Mouse (Mus musculus) midbrain, embryonic 16.5 days (tissue): ENCODE measurements at regions not wholly inside any gene's neighbourhood (a gene's known extent, or its start where the extent isn't known, plus 50 kb on each side); places are given as distances from the start of the nearest gene placed in this dataset.

Experiments used
- ATAC-seq: fragments of 200-750 bp; cut with Nextera tagmentation; 2 replicates; pipeline ENCODE4 v1.8.0; 2017; ENCODE audit warnings: moderate TSS enrichment
- H3K27ac ChIP-seq: fragments of 300-500 bp; sonication (generic); 2 replicates; pipeline ENCODE4 v1.5.1; 2014; ENCODE audit warnings: mild to moderate bottlenecking, low read length, mixed read lengths
- H3K27me3 ChIP-seq: fragments of 300-500 bp; sonication (generic); 2 replicates; pipeline ENCODE4 v1.6.1; 2014; ENCODE audit warnings: low read depth, low read length, mixed read lengths; ENCODE audit not compliant: control insufficient read depth, insufficient read depth
- H3K36me3 ChIP-seq: fragments of 300-500 bp; sonication (generic); 2 replicates; pipeline ENCODE4 v1.6.1; 2014; ENCODE audit warnings: mild to moderate bottlenecking, low read length, moderate library complexity, mixed read lengths; ENCODE audit not compliant: control insufficient read depth, insufficient read depth
- H3K4me1 ChIP-seq: fragments of 300-500 bp; sonication (generic); 2 replicates; pipeline ENCODE4 v1.6.1; 2014; ENCODE audit warnings: mild to moderate bottlenecking, low read length, mixed read lengths; ENCODE audit not compliant: control insufficient read depth, insufficient read depth
- H3K4me2 ChIP-seq: fragments of 300-500 bp; sonication (generic); 2 replicates; pipeline ENCODE4 v1.6.1; 2014; ENCODE audit warnings: mild to moderate bottlenecking, low read length, mixed read lengths
- H3K4me3 ChIP-seq: fragments of 300-500 bp; sonication (generic); 2 replicates; pipeline ENCODE4 v1.5.1; 2014; ENCODE audit warnings: low read depth, mild to moderate bottlenecking, low read length, moderate library complexity, mixed read lengths
- H3K9ac ChIP-seq: fragments of 300-500 bp; sonication (generic); 2 replicates; pipeline ENCODE4 v1.6.1; 2014; ENCODE audit warnings: low read depth, low read length, mixed read lengths
- H3K9me3 ChIP-seq: fragments of 300-500 bp; sonication (generic); replicated peaks from 2 replicates; pipeline ENCODE4 v1.6.1; 2014; ENCODE audit warnings: mild to moderate bottlenecking, low read length, mixed read lengths; ENCODE audit not compliant: control insufficient read depth, poor library complexity, severe bottlenecking
- WGBS: fragments of 180-500 bp; shearing (Covaris S2); extraction: QIAGEN DNeasy Blood & Tissue Kit; methylation state at CpG from one replicate; pipeline ENCODE4 v1.1.7; 2014; 5-methylcytosine and 5-hydroxymethylcytosine counted together

DNA sequence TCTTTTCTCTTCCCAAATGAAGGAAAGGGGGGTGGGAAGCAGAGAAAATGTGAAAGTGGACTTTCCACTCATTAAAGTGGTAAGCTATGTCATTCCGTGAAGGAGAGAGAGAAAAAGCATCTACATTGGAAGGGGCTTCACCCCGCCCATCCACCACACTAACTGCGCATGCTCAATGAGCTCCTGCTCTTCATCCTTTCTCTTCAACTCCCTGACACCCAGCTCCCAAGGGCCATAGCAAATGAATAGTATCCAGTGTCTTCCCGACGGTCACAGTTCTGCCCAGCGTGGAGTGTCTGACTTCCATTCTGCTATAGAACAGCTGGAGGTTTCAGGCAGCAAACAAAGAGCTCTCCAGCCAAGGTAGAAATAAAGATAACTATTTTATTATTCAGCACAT lies 233.5 kb downstream of the Pik3r1 start:
- Histone ChIP-seq H3K27me3 (no peaks in the 10 kb centered on the region), H3K4me1 (peaks cover 8% of the 10 kb centered on the region; the same call in 1 of the 2 replicates), H3K4me2 (no peak overlapping the region), H3K9me3 (no peaks in the 10 kb centered on the region), H3K27ac (no peak overlapping the region), H3K36me3 (no peaks in the 10 kb centered on the region), H3K9ac (no peak overlapping the region), H3K4me3 (no peak overlapping the region)
- peak; percentile 62 for ATAC-seq
- WGBS: 27% methylated on average over 6 of the region's 6 CpGs

- no peaks in the 10 kb centered on the region for H3K27me3 ChIP-seq
- no peak overlapping the region for H3K27ac ChIP-seq
- no peak overlapping the region for H3K9ac ChIP-seq
- H3K9me3 ChIP-seq: no peaks in the 10 kb centered on the region
- no peak overlapping the region for H3K4me3 ChIP-seq
- H3K4me2 ChIP-seq: no peak overlapping the region
- peaks cover 8% of the 10 kb centered on the region; the same call in 1 of the 2 replicates for H3K4me1 ChIP-seq
- 72% methylated on average over 4 of the region's 4 CpGs for WGBS
- no peak for ATAC-seq
- no peaks in the 10 kb centered on the region for H3K36me3 ChIP-seq
Measured at GRCm38 (mm10) chr13:101532913-101533312, 235.1 kb downstream of the Pik3r1 start.

GRCm38 (mm10) chr13:101527691-101528090 lies 240.3 kb downstream of the Pik3r1 start:
- 89% methylated on average over 5 of the region's 5 CpGs for WGBS
- Histone ChIP-seq H3K9me3 (no peaks in the 10 kb centered on the region), H3K36me3 (no peaks in the 10 kb centered on the region), H3K4me2 (no peak overlapping the region), H3K27ac (no peak overlapping the region), H3K9ac (no peak overlapping the region), H3K27me3 (no peaks in the 10 kb centered on the region), H3K4me1 (no peaks in the 10 kb centered on the region), H3K4me3 (no peak overlapping the region)
- no peak for ATAC-seq

DNA sequence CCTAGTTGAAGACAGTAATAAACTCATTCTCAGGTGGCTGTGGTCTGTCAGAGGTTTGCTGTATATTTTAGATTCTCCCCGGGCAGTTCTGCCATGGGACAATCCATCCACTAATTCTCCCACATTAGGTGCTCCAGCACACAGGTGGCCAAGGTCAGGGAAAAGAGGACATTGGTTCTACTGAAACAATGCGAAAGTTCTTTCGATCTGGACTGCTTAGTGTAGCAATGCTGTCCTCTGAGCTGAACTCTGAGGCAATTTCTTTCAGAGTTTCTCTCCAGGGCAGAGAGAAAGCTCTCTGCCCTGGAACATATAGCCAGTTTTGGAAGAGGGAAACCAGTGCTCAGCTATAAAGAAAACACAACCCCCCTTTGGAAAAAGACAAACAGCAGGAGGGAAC lies 243.2 kb downstream of the Pik3r1 start:
- H3K4me3 ChIP-seq: no peak overlapping the region
- no peaks in the 10 kb centered on the region for H3K27me3 ChIP-seq
- no peaks in the 10 kb centered on the region for H3K9me3 ChIP-seq
- H3K36me3 ChIP-seq: no peaks in the 10 kb centered on the region
- WGBS: 98% methylated on average over 3 of the region's 3 CpGs
- no peak overlapping the region for H3K9ac ChIP-seq
- no peak for ATAC-seq
- H3K4me2 ChIP-seq: no peak overlapping the region
- no peak overlapping the region for H3K27ac ChIP-seq
- no peaks in the 10 kb centered on the region for H3K4me1 ChIP-seq

DNA sequence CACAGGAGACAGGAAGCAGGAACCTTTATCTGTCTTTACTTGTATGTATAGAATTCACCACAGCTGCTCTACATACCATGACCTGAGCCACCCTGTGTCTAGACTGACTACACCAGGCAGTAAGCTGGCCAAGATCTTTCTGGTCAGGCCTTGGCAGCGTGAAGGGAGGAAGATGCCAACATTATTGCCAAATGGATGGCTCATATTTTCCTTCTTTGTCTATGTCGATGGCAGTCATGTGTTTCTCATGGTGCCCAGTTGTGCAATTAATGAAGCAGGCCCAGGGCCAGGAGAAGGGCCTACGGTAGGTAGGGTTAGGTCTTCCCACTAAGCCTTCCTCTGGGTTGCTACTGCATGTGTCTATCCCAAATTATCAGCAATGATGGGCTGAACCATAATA lies 243.8 kb downstream of the Pik3r1 start:
- Histone ChIP-seq H3K27me3 (no peaks in the 10 kb centered on the region), H3K36me3 (no peaks in the 10 kb centered on the region), H3K9me3 (no peaks in the 10 kb centered on the region), H3K9ac (no peak overlapping the region), H3K27ac (no peak overlapping the region), H3K4me1 (no peaks in the 10 kb centered on the region), H3K4me3 (no peak overlapping the region), H3K4me2 (no peak overlapping the region)
- WGBS: 92% methylated on average over 3 of the region's 3 CpGs
- no peak for ATAC-seq

- H3K27me3 ChIP-seq: no peaks in the 10 kb centered on the region
- no peak overlapping the region for H3K4me3 ChIP-seq
- H3K4me2 ChIP-seq: no peak overlapping the region
- ATAC-seq: no peak
- no peak overlapping the region for H3K9ac ChIP-seq
- H3K9me3 ChIP-seq: no peaks in the 10 kb centered on the region
- no peak overlapping the region for H3K27ac ChIP-seq
- H3K36me3 ChIP-seq: no peaks in the 10 kb centered on the region
- H3K4me1 ChIP-seq: no peaks in the 10 kb centered on the region
- WGBS: 91% methylated on average over 3 of the region's 3 CpGs
Measured at GRCm38 (mm10) chr13:101523492-101523891, 244.5 kb downstream of the Pik3r1 start.

- Histone ChIP-seq H3K36me3 (no peaks in the 10 kb centered on the region), H3K4me1 (no peaks in the 10 kb centered on the region), H3K4me2 (no peak overlapping the region), H3K9ac (no peak overlapping the region), H3K27ac (no peak overlapping the region), H3K27me3 (no peaks in the 10 kb centered on the region), H3K4me3 (no peak overlapping the region), H3K9me3 (no peaks in the 10 kb centered on the region)
- whole genome bisulfite sequencing: 98% methylated on average over 2 of the region's 2 CpGs
- no peak for ATAC-seq
Measured at GRCm38 (mm10) chr13:101522597-101522996, 245.4 kb downstream of the Pik3r1 start.

- Histone ChIP-seq H3K4me1 (no peaks in the 10 kb centered on the region), H3K9me3 (peaks cover 2% of the 10 kb centered on the region; the same call in 1 of the 2 replicates), H3K9ac (no peak overlapping the region), H3K4me2 (no peak overlapping the region), H3K4me3 (no peak overlapping the region), H3K27ac (no peak overlapping the region), H3K27me3 (no peaks in the 10 kb centered on the region), H3K36me3 (no peaks in the 10 kb centered on the region)
- 83% methylated on average over 3 of the region's 3 CpGs for WGBS
- no peak for ATAC-seq
Measured at GRCm38 (mm10) chr13:101513354-101513753, 254.7 kb downstream of the Pik3r1 start.

DNA sequence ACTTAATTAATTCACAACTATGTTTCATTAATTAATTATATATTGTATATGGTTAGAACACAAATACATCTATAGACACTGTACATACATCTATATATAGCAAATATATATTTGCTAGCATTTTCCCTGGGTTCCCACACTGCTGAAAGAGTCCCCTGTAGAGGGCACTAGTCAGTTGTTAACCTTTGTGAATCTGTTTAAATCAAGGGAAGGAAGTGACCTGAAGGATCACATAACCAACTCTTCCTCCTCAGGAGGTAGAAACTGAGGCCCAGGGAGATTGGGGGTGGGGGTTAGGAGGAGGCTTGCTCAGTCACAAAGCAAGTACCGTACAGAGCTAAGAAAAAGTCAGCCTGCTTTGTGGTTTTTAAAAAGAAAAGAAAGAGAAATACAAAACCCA lies 258.1 kb downstream of the Pik3r1 start:
- H3K36me3 ChIP-seq: no peaks in the 10 kb centered on the region
- no peak; the same call in 1 of the 2 replicates for ATAC-seq
- WGBS: 68% methylated on average over 1 of the region's 1 CpGs

GRCm38 (mm10) chr13:101508331-101508730 lies 259.7 kb downstream of the Pik3r1 start:
- Histone ChIP-seq H3K27ac (no peak overlapping the region), H3K36me3 (no peaks in the 10 kb centered on the region), H3K9me3 (no peaks in the 10 kb centered on the region), H3K27me3 (no peaks in the 10 kb centered on the region), H3K4me3 (no peak overlapping the region), H3K9ac (no peak overlapping the region), H3K4me2 (no peak overlapping the region), H3K4me1 (no peaks in the 10 kb centered on the region)
- no peak for ATAC-seq

More for the DNA sequence above, 258.1 kb downstream of the Pik3r1 start:
- no peak overlapping the region for H3K4me2 ChIP-seq
- H3K9me3 ChIP-seq: no peaks in the 10 kb centered on the region
- no peak overlapping the region for H3K9ac ChIP-seq
- no peak overlapping the region for H3K4me3 ChIP-seq
- no peaks in the 10 kb centered on the region for H3K27me3 ChIP-seq
- H3K27ac ChIP-seq: no peak overlapping the region
- H3K4me1 ChIP-seq: no peaks in the 10 kb centered on the region
